Mouse (Mus musculus): ENCODE results near the gene Pno1. TPM values are rescaled to one million over a fixed set of nuclear protein-coding genes. Genes with fewer than 3 reads are reported as not detected.

The Pno1 gene
- polyA plus RNA-seq, 1 experiment from 2014 or later: 47.1 TPM

- under 1% methylated on average over 10 of the region's 10 CpGs for WGBS
- Histone ChIP-seq H3K36me3 (peaks cover 15% of the 10 kb centered on the region), H3K9me3 (replicated peaks) (no peaks in the 10 kb centered on the region), H3K27ac (peak overlapping the region; percentile 82), H3K9ac (peak overlapping the region; percentile 67), H3K4me1 (replicated peaks) (peaks cover 20% of the 10 kb centered on the region), H3K4me3 (peak overlapping the region; percentile 92), H3K4me2 (peak overlapping the region; percentile 77), H3K27me3 (no peaks in the 10 kb centered on the region)
- no peak for ATAC-seq (replicated peaks; ENCODE audit: insufficient number of reproducible peaks, insufficient read depth, low FRiP score, low read depth)
Observed at GRCm38 (mm10) chr11:17212141-17212495, 750 bp upstream of the Pno1 start.

GRCm38 (mm10) chr11:17202481-17202880 lies 8.9 kb downstream of the Pno1 start:
- Histone ChIP-seq H3K9me3 (replicated peaks) (no peaks in the 10 kb centered on the region), H3K4me2 (no peak overlapping the region), H3K27me3 (no peaks in the 10 kb centered on the region), H3K4me1 (replicated peaks) (no peaks in the 10 kb centered on the region), H3K9ac (no peak overlapping the region), H3K4me3 (no peak overlapping the region), H3K27ac (no peak overlapping the region), H3K36me3 (peaks cover 44% of the 10 kb centered on the region)
- WGBS: 91% methylated on average over 6 of the region's 6 CpGs
- ATAC-seq (replicated peaks; ENCODE audit: insufficient number of reproducible peaks, insufficient read depth, low FRiP score, low read depth): no peak

- H3K4me1 ChIP-seq (replicated peaks): no peaks in the 10 kb centered on the region
- 90% methylated on average over 4 of the region's 4 CpGs for WGBS
- H3K27me3 ChIP-seq: no peaks in the 10 kb centered on the region
- no peak overlapping the region for H3K9ac ChIP-seq
- H3K36me3 ChIP-seq: peaks cover 55% of the 10 kb centered on the region
- no peak overlapping the region for H3K27ac ChIP-seq
- H3K4me2 ChIP-seq: no peak overlapping the region
- H3K9me3 ChIP-seq (replicated peaks): no peaks in the 10 kb centered on the region
- H3K4me3 ChIP-seq: no peak overlapping the region
- ATAC-seq (replicated peaks; ENCODE audit: insufficient number of reproducible peaks, insufficient read depth, low FRiP score, low read depth): no peak
Observed at GRCm38 (mm10) chr11:17200936-17201335, 10.4 kb downstream of the Pno1 start.

- H3K4me2 ChIP-seq: no peak overlapping the region
- ATAC-seq (replicated peaks; ENCODE audit: insufficient number of reproducible peaks, insufficient read depth, low FRiP score, low read depth): no peak
- 82% methylated on average over 3 of the region's 3 CpGs for WGBS
- no peaks in the 10 kb centered on the region for H3K27me3 ChIP-seq
- H3K4me1 ChIP-seq (replicated peaks): no peaks in the 10 kb centered on the region
- peaks cover 64% of the 10 kb centered on the region for H3K36me3 ChIP-seq
- H3K9me3 ChIP-seq (replicated peaks): no peaks in the 10 kb centered on the region
- no peak overlapping the region for H3K9ac ChIP-seq
- no peak overlapping the region for H3K27ac ChIP-seq
- no peak overlapping the region for H3K4me3 ChIP-seq
Observed at GRCm38 (mm10) chr11:17199840-17200501, 11.4 kb downstream of the Pno1 start.

GRCm38 (mm10) chr11:17199170-17199569 lies 12.2 kb downstream of the Pno1 start:
- no peak overlapping the region for H3K4me3 ChIP-seq
- ATAC-seq (replicated peaks; ENCODE audit: insufficient number of reproducible peaks, insufficient read depth, low FRiP score, low read depth): no peak
- H3K4me2 ChIP-seq: no peak overlapping the region
- H3K4me1 ChIP-seq (replicated peaks): no peaks in the 10 kb centered on the region
- no peak overlapping the region for H3K27ac ChIP-seq
- WGBS: 85% methylated on average over 5 of the region's 5 CpGs
- H3K27me3 ChIP-seq: no peaks in the 10 kb centered on the region
- H3K9me3 ChIP-seq (replicated peaks): no peaks in the 10 kb centered on the region
- no peak overlapping the region for H3K9ac ChIP-seq
- peaks cover 71% of the 10 kb centered on the region for H3K36me3 ChIP-seq

GRCm38 (mm10) chr11:17192151-17192844 lies 19.1 kb downstream of the Pno1 start:
- WGBS: 65% methylated on average over 9 of the region's 9 CpGs
- ATAC-seq (replicated peaks; ENCODE audit: insufficient number of reproducible peaks, insufficient read depth, low FRiP score, low read depth): no peak
- no peak overlapping the region for H3K27ac ChIP-seq

GRCm38 (mm10) chr11:17188786-17189185 lies 22.6 kb downstream of the Pno1 start:
- 87% methylated on average over 3 of the region's 3 CpGs for WGBS
- Histone ChIP-seq H3K4me3 (no peak overlapping the region), H3K27ac (no peak overlapping the region), H3K4me1 (replicated peaks) (0 out of 2 replicates have a peak, but pooled peaks cover 4% of the 10 kb centered on the region), H3K4me2 (no peak overlapping the region), H3K27me3 (no peaks in the 10 kb centered on the region), H3K36me3 (0 out of 2 replicates have a peak, but pooled peaks cover 3% of the 10 kb centered on the region), H3K9ac (no peak overlapping the region), H3K9me3 (replicated peaks) (no peaks in the 10 kb centered on the region)
- ATAC-seq (replicated peaks; ENCODE audit: insufficient number of reproducible peaks, insufficient read depth, low FRiP score, low read depth): no peak

More at GRCm38 (mm10) chr11:17192151-17192844, 19.1 kb downstream of the Pno1 start:
- H3K4me1 ChIP-seq (replicated peaks): 0 out of 2 replicates have a peak, but pooled peaks cover 4% of the 10 kb centered on the region
- H3K4me3 ChIP-seq: no peak overlapping the region
- H3K36me3 ChIP-seq: peaks cover 35% of the 10 kb centered on the region
- H3K9me3 ChIP-seq (replicated peaks): no peaks in the 10 kb centered on the region
- H3K9ac ChIP-seq: no peak overlapping the region
- no peaks in the 10 kb centered on the region for H3K27me3 ChIP-seq
- no peak overlapping the region for H3K4me2 ChIP-seq

GRCm38 (mm10) chr11:17187649-17188048 lies 23.7 kb downstream of the Pno1 start:
- Histone ChIP-seq H3K9me3 (replicated peaks) (no peaks in the 10 kb centered on the region), H3K4me3 (no peak overlapping the region), H3K27me3 (no peaks in the 10 kb centered on the region), H3K9ac (no peak overlapping the region), H3K4me1 (replicated peaks) (0 out of 2 replicates have a peak, but pooled peaks cover 4% of the 10 kb centered on the region), H3K4me2 (no peak overlapping the region), H3K27ac (no peak overlapping the region), H3K36me3 (0 out of 2 replicates have a peak, but pooled peaks cover 3% of the 10 kb centered on the region)
- WGBS: 83% methylated on average over 3 of the region's 3 CpGs
- no peak for ATAC-seq (replicated peaks; ENCODE audit: insufficient number of reproducible peaks, insufficient read depth, low FRiP score, low read depth)

GRCm38 (mm10) chr11:17183165-17183564 lies 28.2 kb downstream of the Pno1 start:
- 94% methylated on average over 2 of the region's 2 CpGs for WGBS
- Histone ChIP-seq H3K4me1 (replicated peaks) (no peaks in the 10 kb centered on the region), H3K27ac (no peak overlapping the region), H3K4me3 (no peak overlapping the region), H3K27me3 (no peaks in the 10 kb centered on the region), H3K9ac (no peak overlapping the region), H3K36me3 (no peaks in the 10 kb centered on the region), H3K9me3 (replicated peaks) (no peaks in the 10 kb centered on the region), H3K4me2 (no peak overlapping the region)
- ATAC-seq (replicated peaks; ENCODE audit: insufficient number of reproducible peaks, insufficient read depth, low FRiP score, low read depth): no peak

- Histone ChIP-seq H3K27me3 (no peaks in the 10 kb centered on the region), H3K4me2 (no peak within 1 kb of the TSS), H3K4me3 (no peak within 1 kb of the TSS), H3K27ac (no peak within 1 kb of the TSS), H3K4me1 (replicated peaks) (no peaks in the 10 kb centered on the region), H3K9me3 (replicated peaks) (no peaks in the 10 kb centered on the region), H3K36me3 (no peaks in the 10 kb centered on the region), H3K9ac (no peak within 1 kb of the TSS)
- no peak for ATAC-seq (replicated peaks; ENCODE audit: insufficient number of reproducible peaks, insufficient read depth, low FRiP score, low read depth)
- 84% methylated on average over 3 of the region's 3 CpGs for WGBS
Observed at GRCm38 (mm10) chr11:17181807-17182206, 29.6 kb downstream of the Pno1 start, which contains the start of gene Wdr92. Gene Wdr92, plus strand, starts transcription at chr11:17182107.

GRCm38 (mm10) chr11:17180753-17181152 lies 30.6 kb downstream of the Pno1 start:
- no peak overlapping the region for H3K27ac ChIP-seq
- no peak overlapping the region for H3K4me2 ChIP-seq
- H3K36me3 ChIP-seq: no peaks in the 10 kb centered on the region
- no peak overlapping the region for H3K9ac ChIP-seq
- H3K27me3 ChIP-seq: no peaks in the 10 kb centered on the region
- no peaks in the 10 kb centered on the region for H3K9me3 ChIP-seq (replicated peaks)
- no peak overlapping the region for H3K4me3 ChIP-seq
- H3K4me1 ChIP-seq (replicated peaks): 0 out of 2 replicates have a peak, but pooled peaks cover 2% of the 10 kb centered on the region
- WGBS: 73% methylated on average over 3 of the region's 3 CpGs
- no peak for ATAC-seq (replicated peaks; ENCODE audit: insufficient number of reproducible peaks, insufficient read depth, low FRiP score, low read depth)

All from heart, embryonic 15.5 days (tissue).